Mouse (Mus musculus): ENCODE data around the gene Rnft1.
"Not testable (repeated sequence)": the region's sequence is repeated elsewhere in the genome, so short reads cannot be mapped to it uniquely, and the experiment has no call there.

Rnft1 gene

DNA sequence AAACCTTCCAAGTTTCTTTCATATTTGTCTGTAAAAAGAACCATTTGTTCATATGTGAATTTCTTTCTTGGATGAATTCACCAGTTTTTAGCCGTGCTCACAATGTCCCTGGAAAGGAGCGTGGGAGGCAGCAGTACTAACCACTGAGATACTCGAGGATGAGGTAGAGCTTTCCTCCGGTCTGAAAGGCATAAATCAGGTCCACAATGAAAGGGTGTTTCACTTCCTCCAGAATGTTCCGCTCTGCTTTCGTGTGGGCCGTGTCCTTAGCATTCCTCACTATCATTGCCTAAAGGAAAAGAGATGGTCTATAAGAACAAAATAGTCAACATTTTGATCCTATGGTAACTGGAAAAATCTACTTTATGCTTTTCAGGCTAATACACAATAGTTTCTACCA lies 35.3 kb downstream of the Rnft1 start:
- peak; percentile 62; the same call in 1 of the 2 replicates for ATAC-seq (ENCODE audit: low TSS enrichment)

DNA sequence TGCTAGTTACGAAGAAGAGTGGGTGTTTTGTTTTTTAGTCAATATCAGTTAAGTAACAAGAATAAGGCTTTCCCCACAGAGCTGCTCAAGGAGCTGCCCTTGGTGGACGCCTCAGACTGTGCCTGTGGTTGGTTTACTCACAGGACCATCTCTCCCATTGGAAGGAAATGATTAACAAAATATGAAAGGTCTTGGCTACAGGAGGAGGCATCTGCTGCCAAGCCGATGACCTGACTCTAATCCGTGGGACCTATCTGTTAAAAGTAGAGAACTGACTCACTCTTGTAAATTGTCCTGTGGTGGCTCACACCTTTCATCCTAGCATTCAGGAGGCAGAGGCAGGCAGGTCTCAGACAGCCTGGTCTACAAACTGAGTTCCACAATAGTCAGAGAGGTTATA lies 43.1 kb downstream of the Rnft1 start:
- ATAC-seq (ENCODE audit: low TSS enrichment): no peak

GRCm38 (mm10) chr11:86532834-86533233 lies 48.4 kb downstream of the Rnft1 start:
- no peak for ATAC-seq (ENCODE audit: low TSS enrichment)

DNA sequence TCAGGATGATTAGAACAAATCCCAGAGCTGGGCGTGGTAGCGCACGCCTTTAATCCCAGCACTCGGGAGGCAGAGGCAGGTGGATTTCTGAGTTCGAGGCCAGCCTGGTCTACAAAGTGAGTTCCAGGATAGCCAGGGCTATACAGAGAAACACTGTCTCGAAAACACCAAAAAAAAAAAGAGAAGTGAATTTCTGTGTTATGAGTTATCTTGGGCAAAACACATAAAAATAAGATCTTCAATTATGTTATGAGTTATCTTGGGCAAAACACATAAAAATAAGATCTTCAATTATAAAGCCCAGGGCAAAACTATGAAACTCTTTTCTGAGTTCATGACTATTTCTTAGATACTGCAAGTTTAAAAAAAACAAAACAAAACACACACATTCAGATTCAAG lies 48.8 kb downstream of the Rnft1 start:
- ATAC-seq (ENCODE audit: low TSS enrichment): not testable (repeated sequence)

DNA sequence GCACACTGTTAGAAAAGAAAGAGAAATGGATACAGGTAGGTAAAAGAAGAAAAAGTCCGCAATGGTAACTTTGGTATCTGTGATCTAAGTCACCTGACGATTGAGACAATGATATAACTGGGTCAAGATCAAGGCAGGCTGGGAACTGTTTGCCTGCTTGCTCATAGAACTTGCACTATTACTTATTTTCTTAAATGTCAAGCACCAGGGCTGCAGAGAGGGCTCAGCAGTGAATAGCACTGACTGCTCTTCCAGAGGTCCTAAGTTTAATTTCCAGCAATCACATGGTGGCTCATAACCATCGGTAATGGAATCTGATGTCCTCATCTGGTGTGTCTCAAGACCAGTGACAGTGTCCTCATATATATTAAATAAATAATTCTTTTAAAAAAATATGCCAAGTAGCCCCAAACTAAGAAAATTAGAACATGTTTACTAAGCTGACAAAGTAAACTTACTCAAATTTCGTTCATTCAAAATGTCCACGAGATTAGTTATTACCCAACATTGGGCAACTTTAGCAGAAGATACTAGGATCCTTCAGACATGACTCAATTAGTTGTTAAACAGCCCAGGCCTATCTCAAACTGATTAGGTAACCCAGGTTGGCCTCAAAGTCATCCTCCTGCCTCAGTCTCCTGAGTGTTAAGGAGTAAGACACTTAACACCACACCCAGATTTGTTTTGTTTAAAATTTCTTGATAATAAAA lies 49.9 kb downstream of the Rnft1 start:
- ATAC-seq (ENCODE audit: low TSS enrichment): no peak

DNA sequence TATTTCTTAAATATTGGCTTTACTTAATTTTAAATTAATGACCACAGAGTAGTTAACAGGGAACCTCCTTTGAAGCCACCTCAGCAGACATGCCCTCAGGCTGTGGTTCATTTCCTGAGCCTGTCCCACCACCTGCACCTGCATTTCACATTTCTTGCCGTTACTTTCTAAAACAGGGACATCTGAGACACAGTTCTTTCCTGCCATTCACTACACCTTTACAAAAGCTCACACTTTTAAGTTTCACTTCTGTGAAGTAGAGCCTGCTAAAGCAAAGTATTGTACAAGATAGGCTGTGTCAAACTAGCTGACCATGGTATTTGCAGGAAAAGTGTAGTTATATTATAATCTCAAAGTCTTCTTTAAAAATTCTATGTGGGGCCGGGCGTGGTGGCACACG lies 54.3 kb downstream of the Rnft1 start:
- ATAC-seq (ENCODE audit: low TSS enrichment): no peak

GRCm38 (mm10) chr11:86539716-86540475 lies 55.4 kb downstream of the Rnft1 start:
- ATAC-seq (ENCODE audit: low TSS enrichment): no peak

DNA sequence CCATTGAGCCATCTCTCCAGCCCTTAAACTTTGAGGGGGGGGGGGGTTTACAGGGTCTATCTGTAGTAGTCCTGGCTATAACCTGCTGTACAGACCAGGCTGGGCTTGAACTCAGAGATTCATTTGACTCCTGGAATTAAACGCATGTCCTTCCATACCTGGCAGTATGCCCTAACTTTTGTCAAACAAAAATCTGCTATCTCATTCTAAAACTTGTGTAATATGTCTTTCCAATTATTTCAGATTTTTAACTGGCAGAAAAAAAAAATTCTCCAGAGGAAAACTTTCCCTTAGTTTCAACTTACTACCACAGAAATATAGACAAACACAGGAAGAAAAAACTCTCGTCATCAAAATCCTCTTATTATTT lies 56.0 kb downstream of the Rnft1 start:
- ATAC-seq (ENCODE audit: low TSS enrichment): no peak

DNA sequence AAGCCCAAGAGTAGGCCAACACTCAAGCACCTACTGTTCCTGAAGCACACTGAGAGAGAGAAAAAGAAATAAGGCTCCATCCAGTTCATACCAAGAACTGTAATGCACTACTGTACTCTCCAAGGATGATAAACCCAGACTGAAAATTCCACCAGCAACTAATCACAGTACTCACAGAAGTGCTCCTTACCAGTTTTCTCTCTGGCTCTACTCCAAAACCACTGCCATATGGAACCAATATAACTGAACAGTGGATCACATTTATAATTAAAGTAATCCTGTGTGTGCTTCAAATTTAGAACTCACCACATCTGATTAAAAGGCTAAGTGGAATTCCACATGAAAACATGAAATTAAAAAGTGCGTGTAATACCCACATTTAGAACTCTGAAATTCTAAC lies 58.4 kb downstream of the Rnft1 start:
- no peak for ATAC-seq (ENCODE audit: low TSS enrichment)

GRCm38 (mm10) chr11:86543960-86544638 lies 59.6 kb downstream of the Rnft1 start:
- ATAC-seq (ENCODE audit: low TSS enrichment): peak; percentile 31

DNA sequence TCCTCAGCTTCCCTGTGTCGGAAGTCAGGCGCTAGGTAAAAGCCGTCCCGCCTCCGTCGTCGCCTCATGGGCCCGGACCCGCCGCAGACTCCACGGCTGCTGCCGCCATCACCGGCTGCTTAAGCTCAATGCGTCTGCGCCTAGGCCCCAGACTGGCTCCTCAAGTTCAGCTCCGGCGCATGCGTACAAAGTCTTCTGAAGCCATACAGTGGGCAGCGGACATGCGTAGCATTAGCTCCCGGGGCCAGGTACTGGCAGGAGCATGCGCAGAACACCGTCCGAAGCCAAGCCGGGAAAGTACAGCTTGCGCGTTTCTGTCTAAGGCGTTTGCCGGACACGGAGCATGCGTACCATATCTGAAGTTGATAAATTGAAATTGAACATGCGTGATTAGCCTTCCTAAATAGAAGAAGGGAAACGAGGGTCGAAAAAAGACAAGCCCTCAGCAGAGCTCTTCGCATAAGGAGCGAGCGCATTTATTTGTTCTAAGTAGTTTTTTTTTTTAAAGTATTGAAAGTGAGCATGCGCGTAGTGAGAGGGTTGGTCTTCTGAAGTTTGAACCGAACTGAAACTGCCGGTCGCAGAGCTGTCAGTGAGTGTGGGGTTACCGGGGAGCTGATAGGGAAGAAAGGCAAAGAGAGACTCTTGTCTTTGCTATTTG lies 60.3 kb downstream of the Rnft1 start, which contains the start of the genes Rps6kb1 and Tubd1:
Rps6kb1 (minus strand) TSS at position 167 of the 661 bp plus-strand sequence.
Tubd1 (plus strand) TSS at position 353 of the 661 bp plus-strand sequence.
- peak; percentile 96 for ATAC-seq (ENCODE audit: low TSS enrichment)

DNA sequence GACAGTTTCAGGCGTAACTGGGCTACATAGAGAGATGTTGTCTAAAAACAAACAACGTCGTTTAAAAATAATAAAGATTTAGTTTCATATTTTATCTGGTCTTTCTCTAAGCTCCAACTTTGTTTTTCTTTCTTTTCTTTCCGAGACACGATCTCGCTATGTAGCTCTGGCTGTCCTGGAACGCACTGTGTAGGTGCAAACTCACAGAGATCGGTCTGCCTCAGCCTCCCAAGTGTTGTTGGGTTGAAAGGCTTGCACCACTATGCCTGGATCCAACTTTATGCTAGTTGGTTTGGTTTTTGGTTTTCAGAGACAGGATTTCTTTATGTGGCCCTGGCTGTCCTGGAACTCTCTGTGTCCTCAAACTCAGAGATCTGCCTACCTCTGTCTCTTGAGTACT lies 61.1 kb downstream of the Rnft1 start:
- ATAC-seq (ENCODE audit: low TSS enrichment): no peak

DNA sequence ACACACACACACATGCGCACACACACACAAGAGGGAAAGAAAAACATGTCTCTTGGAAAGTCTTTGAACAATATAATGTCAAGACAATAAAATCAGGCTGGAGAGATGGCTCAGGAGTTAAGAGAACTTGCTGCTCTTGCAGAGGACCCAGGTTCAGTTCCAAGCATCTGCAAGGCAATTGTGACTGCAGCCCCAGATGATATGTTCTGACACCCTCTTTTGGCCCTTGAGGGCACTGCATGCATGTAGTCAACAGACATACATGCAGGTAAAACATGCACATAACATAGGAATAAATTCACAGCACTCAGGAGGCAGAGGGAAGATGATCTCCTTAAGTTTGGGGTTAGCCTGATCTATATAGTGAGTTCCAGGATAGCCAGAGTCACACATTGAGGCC lies 63.0 kb downstream of the Rnft1 start:
- no peak for ATAC-seq (ENCODE audit: low TSS enrichment)
